ENCODE assay signal across 8 mouse cellular contexts in genomic region chr4:3089567-3090377, GRCm38 (mm10).
DNase-seq lines count a peak whose midpoint lies in the region; ATAC-seq lines count a peak whose summit lies in the region.

No protein-coding gene starts in this region.

- no peaks in the 10 kb centered on the region for H3K27me3 ChIP-seq in kidney, embryonic 16.5 days (ENCODE audit: insufficient read depth, low read length)
- H3K27me3 ChIP-seq in hindbrain, embryonic 15.5 days, result no peaks in the 10 kb centered on the region
- H3K27me3 ChIP-seq in neural tube, embryonic 11.5 days (ENCODE audit: control insufficient read depth, insufficient read depth, low read length), result no peaks in the 10 kb centered on the region

- DNase-seq in kidney, adult 9 months, result no peak
- DNase-seq in ZHBTc4 (ENCODE audit: low read depth, low spot score), result peak; percentile 2
- no peak for DNase-seq in neural tube, embryonic 11.5 days (ENCODE audit: low spot score)
- DNase-seq in layer of hippocampus, postnatal 14 days (ENCODE audit: low spot score in 2 of 2), result no peak
- no peak for DNase-seq in urinary bladder, adult 18-20 months (ENCODE audit: low spot score in 2 of 2)
- DNase-seq in frontal cortex, postnatal 14 days (ENCODE audit: low spot score in 2 of 2), result no peak

- peaks cover 31% of the 10 kb centered on the region for H3K9me3 ChIP-seq in kidney, embryonic 16.5 days (ENCODE audit: low read length)
- H3K9me3 ChIP-seq in hindbrain, embryonic 15.5 days, result peaks cover 41% of the 10 kb centered on the region
- H3K9me3 ChIP-seq in neural tube, embryonic 11.5 days (ENCODE audit: control insufficient read depth, low read length), result peaks cover 33% of the 10 kb centered on the region

- H3K4me3 ChIP-seq in kidney, embryonic 16.5 days (ENCODE audit: low read length), result no peak overlapping the region
- H3K4me3 ChIP-seq in hindbrain, embryonic 15.5 days, result no peak overlapping the region
- no peak overlapping the region for H3K4me3 ChIP-seq in neural tube, embryonic 11.5 days (ENCODE audit: low read depth, low read length)

- no peak overlapping the region for H3K4me2 ChIP-seq in kidney, embryonic 16.5 days (replicated peaks; ENCODE audit: low read depth, low read length)
- no peak overlapping the region for H3K4me2 ChIP-seq in hindbrain, embryonic 15.5 days
- no peak overlapping the region for H3K4me2 ChIP-seq in neural tube, embryonic 11.5 days (ENCODE audit: low read depth)

- ATAC-seq in kidney, embryonic 16.5 days (ENCODE audit: low FRiP score, low TSS enrichment), result peak; percentile 58; the same call in 1 of the 2 replicates
- ATAC-seq in hindbrain, embryonic 15.5 days (ENCODE audit: low FRiP score, low read depth), result peak; percentile 69; the same call in 1 of the 2 replicates
- peak; percentile 71 for ATAC-seq in neural tube, embryonic 11.5 days (ENCODE audit: insufficient read depth, low FRiP score, low TSS enrichment)

- H3K4me1 ChIP-seq in kidney, embryonic 16.5 days (ENCODE audit: insufficient read depth, low read length), result no peaks in the 10 kb centered on the region
- no peaks in the 10 kb centered on the region for H3K4me1 ChIP-seq in hindbrain, embryonic 15.5 days (replicated peaks)
- no peaks in the 10 kb centered on the region for H3K4me1 ChIP-seq in neural tube, embryonic 11.5 days (ENCODE audit: control insufficient read depth, insufficient read depth, low read length)

- H3K9ac ChIP-seq in kidney, embryonic 16.5 days (replicated peaks; ENCODE audit: low read length), result no peak overlapping the region
- no peak overlapping the region for H3K9ac ChIP-seq in hindbrain, embryonic 15.5 days
- H3K9ac ChIP-seq in neural tube, embryonic 11.5 days (ENCODE audit: low read length), result no peak overlapping the region

- no peak overlapping the region for H3K27ac ChIP-seq in kidney, embryonic 16.5 days (ENCODE audit: low read length)
- H3K27ac ChIP-seq in hindbrain, embryonic 15.5 days (replicated peaks), result no peak overlapping the region
- H3K27ac ChIP-seq in neural tube, embryonic 11.5 days (ENCODE audit: low read depth, low read length), result no peak overlapping the region

- 65% methylated on average over 13 of the region's 13 CpGs for WGBS in kidney, embryonic 16.5 days
- WGBS in hindbrain, embryonic 15.5 days, result 63% methylated on average over 13 of the region's 13 CpGs
- 68% methylated on average over 13 of the region's 13 CpGs for WGBS in neural tube, embryonic 11.5 days

- no peaks in the 10 kb centered on the region for H3K36me3 ChIP-seq in kidney, embryonic 16.5 days (ENCODE audit: insufficient read depth, low read length)
- no peaks in the 10 kb centered on the region for H3K36me3 ChIP-seq in hindbrain, embryonic 15.5 days
- no peaks in the 10 kb centered on the region for H3K36me3 ChIP-seq in neural tube, embryonic 11.5 days (ENCODE audit: control insufficient read depth, insufficient read depth, low read length)
